Mouse (Mus musculus): ENCODE data around the gene Lypd5. TPM values are rescaled to one million over a fixed set of nuclear protein-coding genes. Genes with fewer than 3 reads are reported as not detected.
A peak's percentile ranks its signal among the peaks of the same experiment; 100 is the strongest.

Gene Lypd5
- total and polyA plus RNA-seq, 2 experiments from 2014 or later: 0.44 TPM; not detected in 1

DNA sequence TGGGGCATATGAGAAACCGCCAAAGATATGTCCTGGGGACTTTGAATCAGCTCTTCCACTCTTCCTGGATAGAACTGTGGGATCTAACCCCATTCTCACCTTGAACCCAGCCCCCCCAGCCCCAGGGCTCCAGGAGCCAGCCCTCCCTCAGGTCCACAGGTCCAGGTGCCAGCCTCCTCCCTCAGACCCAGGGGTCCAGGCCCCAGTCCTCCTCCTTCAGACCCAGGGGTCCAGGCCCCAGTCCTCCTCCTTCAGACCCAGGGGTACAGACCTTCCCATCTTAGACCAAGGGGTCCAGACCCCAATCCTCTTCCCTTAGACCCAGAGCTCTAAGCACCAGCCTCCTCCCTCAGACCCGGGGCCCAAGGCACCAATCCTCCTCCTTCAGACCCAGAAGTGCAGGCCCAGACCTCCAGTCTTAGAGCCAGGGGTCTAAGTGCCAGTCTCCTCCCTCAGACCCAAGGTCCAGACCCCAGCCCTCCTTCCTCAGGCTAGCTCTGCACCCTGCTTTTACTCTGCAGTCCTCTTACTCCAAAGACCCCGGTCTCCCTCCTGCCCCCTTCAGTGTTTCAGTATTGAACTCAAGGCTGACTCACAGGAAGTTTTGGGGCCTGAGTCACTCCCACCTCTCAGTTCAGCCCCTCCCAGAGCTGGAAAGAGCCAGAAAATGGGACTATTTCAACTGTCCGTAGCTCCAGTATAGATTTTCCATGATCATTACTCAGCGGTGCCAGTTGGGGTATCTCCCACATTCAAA is 16.4 kb downstream of the Lypd5 start:
- no peak overlapping the region for H3K9ac ChIP-seq (replicated peaks; ENCODE audit: low read length, poor library complexity, severe bottlenecking)
- peak; percentile 51; the same call in 1 of the 2 replicates for ATAC-seq (ENCODE audit: low FRiP score)
- no peak overlapping the region for H3K4me3 ChIP-seq (ENCODE audit: low read depth, low read length)

DNA sequence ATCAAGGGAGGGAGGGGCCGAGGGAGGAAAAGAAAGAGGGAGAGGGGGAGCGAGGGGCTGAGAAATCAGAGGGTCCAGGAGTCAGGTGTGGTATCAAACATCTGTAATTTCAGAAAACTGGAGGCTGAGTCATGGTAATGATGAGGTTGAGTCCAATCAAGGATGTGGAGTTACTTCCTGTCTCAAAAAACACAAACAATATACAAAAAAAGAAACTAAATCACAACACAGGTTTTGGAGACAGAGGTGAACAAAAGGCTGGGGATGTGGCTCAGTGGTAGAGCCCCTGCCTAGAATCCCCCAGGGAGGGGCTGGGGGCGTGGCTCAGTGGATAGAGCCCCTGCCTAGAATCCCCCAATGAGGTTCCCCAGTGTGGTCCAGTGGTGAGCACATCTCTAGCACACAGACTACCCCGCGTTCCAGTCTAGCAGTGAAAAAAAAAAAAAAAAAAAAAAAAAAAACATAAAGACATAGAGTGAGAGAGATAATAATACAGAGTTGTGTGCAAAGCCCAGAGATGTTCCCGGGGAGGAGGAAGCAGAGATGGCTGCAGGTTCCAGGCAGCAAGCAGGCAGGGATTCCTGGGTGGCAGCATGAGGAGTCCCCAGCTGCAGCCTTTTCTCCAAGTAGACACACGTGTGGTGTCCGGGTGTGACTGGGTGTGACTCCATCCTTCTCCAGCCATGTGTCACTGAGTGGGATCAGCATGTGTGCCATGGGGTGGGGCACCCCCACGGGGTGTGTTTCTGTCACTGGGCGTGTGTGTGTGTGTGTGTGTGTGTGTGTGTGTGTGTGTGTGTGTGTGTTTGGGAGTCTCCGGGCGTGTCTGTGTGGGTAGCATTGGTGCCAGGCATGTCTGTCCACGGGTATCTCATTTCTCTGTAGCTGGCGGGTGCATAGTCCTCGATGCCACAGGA is 18.0 kb downstream of the Lypd5 start:
- no peaks in the 10 kb centered on the region for H3K36me3 ChIP-seq (ENCODE audit: insufficient read depth, low read length)
- ATAC-seq (ENCODE audit: low FRiP score) (no peak), DNase-seq (ENCODE audit: low spot score) (no peak)
- no peak overlapping the region for H3K4me3 ChIP-seq (ENCODE audit: low read depth, low read length)
- H3K27ac ChIP-seq (ENCODE audit: low read depth, low read length): no peak overlapping the region
- no peaks in the 10 kb centered on the region for H3K27me3 ChIP-seq (ENCODE audit: insufficient read depth, low read length)
- WGBS: 78% methylated on average over 15 of the region's 15 CpGs
- H3K9me3 ChIP-seq (ENCODE audit: low read length): no peaks in the 10 kb centered on the region
- no peak for TF ChIP-seq CTCF (IDR thresholded peaks at IDR 0.05)
- no peak overlapping the region for H3K9ac ChIP-seq (replicated peaks; ENCODE audit: low read length, poor library complexity, severe bottlenecking)
- no peak overlapping the region for H3K4me2 ChIP-seq (ENCODE audit: low read depth, low read length, poor library complexity, severe bottlenecking)
- H3K4me1 ChIP-seq (ENCODE audit: insufficient read depth, low read length): no peaks in the 10 kb centered on the region

More for the DNA sequence above, 16.4 kb downstream of the Lypd5 start:
- Histone ChIP-seq H3K27me3 (ENCODE audit: insufficient read depth, low read length) (no peaks in the 10 kb centered on the region), H3K9me3 (ENCODE audit: low read length) (no peaks in the 10 kb centered on the region), H3K4me2 (ENCODE audit: low read depth, low read length, poor library complexity, severe bottlenecking) (no peak overlapping the region), H3K36me3 (ENCODE audit: insufficient read depth, low read length) (no peaks in the 10 kb centered on the region), H3K4me1 (ENCODE audit: insufficient read depth, low read length) (no peaks in the 10 kb centered on the region), H3K27ac (ENCODE audit: low read depth, low read length) (no peak overlapping the region)
- 78% methylated on average over 5 of the region's 5 CpGs for WGBS
- TF ChIP-seq CTCF (IDR thresholded peaks at IDR 0.05): no peak
- DNase-seq (ENCODE audit: low spot score): no peak

DNA sequence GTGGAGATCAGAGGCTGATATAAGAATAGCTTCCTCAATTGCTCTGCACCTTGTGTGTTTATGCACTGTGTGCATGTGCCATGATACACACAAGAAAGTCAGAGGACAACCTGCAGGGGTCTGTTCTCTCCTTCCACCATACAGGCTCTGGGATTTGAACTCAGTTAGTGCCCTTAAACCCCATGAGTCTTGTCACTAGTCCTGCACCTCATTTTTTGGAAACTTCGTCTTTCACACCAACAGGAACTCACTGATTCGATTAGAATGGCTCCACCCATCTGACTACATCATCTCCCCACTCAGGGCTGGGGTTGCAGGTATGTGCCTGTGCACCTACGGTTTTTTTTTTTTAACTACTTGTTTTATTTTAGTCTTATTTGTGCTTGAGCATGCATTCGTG is 19.2 kb downstream of the Lypd5 start:
- no peaks in the 10 kb centered on the region for H3K27me3 ChIP-seq (ENCODE audit: insufficient read depth, low read length)
- no peak overlapping the region for H3K4me2 ChIP-seq (ENCODE audit: low read depth, low read length, poor library complexity, severe bottlenecking)
- DNase-seq (ENCODE audit: low spot score): no peak
- 67% methylated on average over 4 of the region's 4 CpGs for WGBS
- no peaks in the 10 kb centered on the region for H3K4me1 ChIP-seq (ENCODE audit: insufficient read depth, low read length)
- no peak overlapping the region for H3K27ac ChIP-seq (ENCODE audit: low read depth, low read length)
- ATAC-seq (ENCODE audit: low FRiP score): no peak
- H3K4me3 ChIP-seq (ENCODE audit: low read depth, low read length): no peak overlapping the region
- no peak overlapping the region for H3K9ac ChIP-seq (replicated peaks; ENCODE audit: low read length, poor library complexity, severe bottlenecking)
- no peak for TF ChIP-seq CTCF (IDR thresholded peaks at IDR 0.05)
- no peaks in the 10 kb centered on the region for H3K36me3 ChIP-seq (ENCODE audit: insufficient read depth, low read length)
- H3K9me3 ChIP-seq (ENCODE audit: low read length): no peaks in the 10 kb centered on the region

DNA sequence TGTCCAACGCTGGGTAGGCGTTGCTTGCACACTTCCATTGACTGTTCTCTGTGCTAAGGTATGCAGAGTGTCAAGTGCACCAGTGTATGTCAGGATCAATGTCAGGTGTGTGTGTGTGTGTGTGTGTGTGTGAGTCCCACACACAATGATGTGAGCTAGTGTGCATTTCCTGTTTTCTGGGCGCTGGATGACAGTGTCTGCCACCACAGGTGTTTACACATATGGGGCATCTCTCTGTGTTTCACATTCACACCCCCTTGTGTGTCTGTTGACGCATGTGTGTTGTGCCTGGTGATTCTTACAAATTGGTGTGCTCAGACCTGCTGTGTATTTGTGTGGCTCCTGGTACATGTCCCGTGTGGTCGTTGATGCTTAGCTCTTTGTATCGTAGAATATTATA is 19.9 kb downstream of the Lypd5 start:
- Histone ChIP-seq H3K27me3 (ENCODE audit: insufficient read depth, low read length) (no peaks in the 10 kb centered on the region), H3K9ac (replicated peaks; ENCODE audit: low read length, poor library complexity, severe bottlenecking) (no peak overlapping the region), H3K4me3 (ENCODE audit: low read depth, low read length) (no peak overlapping the region), H3K27ac (ENCODE audit: low read depth, low read length) (no peak overlapping the region), H3K36me3 (ENCODE audit: insufficient read depth, low read length) (no peaks in the 10 kb centered on the region), H3K4me2 (ENCODE audit: low read depth, low read length, poor library complexity, severe bottlenecking) (no peak overlapping the region), H3K9me3 (ENCODE audit: low read length) (no peaks in the 10 kb centered on the region), H3K4me1 (ENCODE audit: insufficient read depth, low read length) (no peaks in the 10 kb centered on the region)
- WGBS: 94% methylated on average over 7 of the region's 7 CpGs
- DNase-seq (ENCODE audit: low spot score): no peak
- TF ChIP-seq CTCF (IDR thresholded peaks at IDR 0.05): no peak
- ATAC-seq (ENCODE audit: low FRiP score): no peak

DNA sequence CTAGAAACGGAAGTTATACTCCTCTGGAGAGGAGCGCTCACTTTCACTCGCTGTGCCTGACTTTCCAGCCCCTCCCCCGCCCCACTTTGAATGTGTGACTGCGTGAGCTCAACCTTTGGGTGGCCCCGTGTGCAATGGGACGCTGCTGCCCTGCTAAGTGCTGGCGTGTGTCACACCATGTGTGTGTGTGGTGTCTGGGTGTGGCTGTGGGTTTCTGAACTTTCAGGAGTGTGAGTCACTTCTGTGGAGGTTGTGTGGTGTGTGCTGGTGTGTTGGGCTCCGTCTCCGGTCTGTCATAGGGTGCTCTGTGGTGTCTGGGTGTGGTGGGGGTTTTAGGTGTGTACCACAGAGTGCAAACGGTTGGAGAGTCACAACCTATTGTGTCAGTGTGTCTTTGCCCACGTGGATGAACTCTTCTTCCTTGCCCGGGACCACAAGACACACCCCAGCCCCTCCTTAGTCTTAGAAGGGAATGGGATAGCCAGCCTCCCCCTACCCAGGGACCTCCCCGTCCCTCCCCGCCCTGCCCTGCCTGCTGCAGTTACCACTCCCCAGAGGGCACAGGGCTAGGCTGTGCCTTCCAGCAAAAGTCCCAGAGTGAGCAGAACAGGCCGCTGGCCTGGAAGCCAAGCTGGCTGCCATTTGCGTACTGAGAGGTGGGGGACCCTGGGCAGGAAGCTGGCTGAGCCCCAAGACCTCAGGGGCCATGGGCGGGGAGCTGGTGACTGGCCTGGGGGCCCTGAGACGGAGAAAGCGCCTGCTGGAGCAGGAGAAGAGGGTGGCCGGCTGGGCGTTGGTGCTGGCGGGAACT is 20.9 kb downstream of the Lypd5 start, which contains the start of gene Kcnn4:
TSS of gene Kcnn4 (plus strand) at position 533 of the 811 bp plus-strand sequence.
- DNase-seq (ENCODE audit: low spot score) (no peak), ATAC-seq (ENCODE audit: low FRiP score) (no peak)
- WGBS: 44% methylated on average over 23 of the region's 23 CpGs
- Histone ChIP-seq H3K9me3 (ENCODE audit: low read length) (no peaks in the 10 kb centered on the region), H3K4me1 (ENCODE audit: insufficient read depth, low read length) (no peaks in the 10 kb centered on the region), H3K36me3 (ENCODE audit: insufficient read depth, low read length) (no peaks in the 10 kb centered on the region), H3K27ac (ENCODE audit: low read depth, low read length) (no peak within 1 kb of the TSS), H3K9ac (replicated peaks; ENCODE audit: low read length, poor library complexity, severe bottlenecking) (no peak within 1 kb of the TSS), H3K4me2 (ENCODE audit: low read depth, low read length, poor library complexity, severe bottlenecking) (no peak within 1 kb of the TSS), H3K27me3 (ENCODE audit: insufficient read depth, low read length) (no peaks in the 10 kb centered on the region), H3K4me3 (ENCODE audit: low read depth, low read length) (no peak within 1 kb of the TSS)
- TF ChIP-seq CTCF (IDR thresholded peaks at IDR 0.05): no peak
